Mouse (Mus musculus) thymus, adult 18-20 months (tissue): ENCODE measurements around the gene Il17d.

Experiments
- DNase-seq, 2 experiments: peaks; one replicate each; pipeline ENCODE4 v3.0.0; 2022; ENCODE audit warnings: mixed read lengths in 2 of 2

The Il17d gene

GRCm38 (mm10) chr14:57536820-57537219, 12.2 kb downstream of the Il17d start:
- no peak for DNase-seq

- no peak for DNase-seq
These were observed 12.9 kb downstream of the Il17d start for GRCm38 (mm10) chr14:57537261-57538015.

GRCm38 (mm10) chr14:57540683-57541082, 16.1 kb downstream of the Il17d start:
- DNase-seq = no peak

- DNase-seq = no peak
These were observed 17.7 kb downstream of the Il17d start for GRCm38 (mm10) chr14:57542231-57542630.

- no peak for DNase-seq
These were observed 19.0 kb downstream of the Il17d start for GRCm38 (mm10) chr14:57543420-57544039.

GRCm38 (mm10) chr14:57545526-57545925, 20.9 kb downstream of the Il17d start:
- no peak for DNase-seq

GRCm38 (mm10) chr14:57546131-57546530, 21.6 kb downstream of the Il17d start:
- DNase-seq = no peak

GRCm38 (mm10) chr14:57546557-57547021, 22.0 kb downstream of the Il17d start:
- no peak for DNase-seq

- DNase-seq = no peak
These were observed 22.5 kb downstream of the Il17d start for GRCm38 (mm10) chr14:57547062-57547461.

- DNase-seq = no peak
These were observed 28.4 kb downstream of the Il17d start for GRCm38 (mm10) chr14:57552945-57553344.

- DNase-seq = no peak
These were observed 29.9 kb downstream of the Il17d start for GRCm38 (mm10) chr14:57554434-57554833.

- no peak for DNase-seq
These were observed 31.0 kb downstream of the Il17d start for GRCm38 (mm10) chr14:57555471-57556070.

- no peak for DNase-seq
These were observed 32.3 kb downstream of the Il17d start for GRCm38 (mm10) chr14:57556922-57557321.

GRCm38 (mm10) chr14:57565626-57566025, 41.0 kb downstream of the Il17d start:
- DNase-seq = no peak

GRCm38 (mm10) chr14:57571155-57572133, 46.9 kb downstream of the Il17d start, which contains the start of gene Eef1akmt1:
Eef1akmt1 (minus strand) TSS chr14:57571612.
- DNase-seq = peak; percentile 90 to 92

- DNase-seq = no peak
These were observed 50.4 kb downstream of the Il17d start for GRCm38 (mm10) chr14:57574792-57575587.

GRCm38 (mm10) chr14:57576364-57577060, 51.9 kb downstream of the Il17d start:
- DNase-seq = no peak

GRCm38 (mm10) chr14:57591830-57592229, 67.3 kb downstream of the Il17d start:
- DNase-seq = no peak
